In the genomic region with DNA sequence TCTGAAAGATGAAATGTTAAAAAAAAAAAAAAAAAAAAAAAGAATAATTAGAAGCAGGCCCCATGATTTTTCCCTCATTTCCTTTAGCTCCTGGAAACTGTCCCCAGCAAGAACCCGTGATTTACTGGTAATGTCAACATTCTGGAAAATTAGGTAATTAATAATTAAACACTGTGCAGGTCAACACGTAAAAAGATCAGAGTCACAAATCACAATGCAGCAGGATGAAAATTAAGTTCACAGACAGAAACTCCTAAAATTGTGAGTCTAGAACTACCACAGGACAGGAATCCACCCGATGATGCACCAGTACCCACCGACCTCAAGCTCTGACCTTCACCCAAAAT, we compare ENCODE assay signal across 8 mouse cellular contexts. TPM values are rescaled to one million over a fixed set of nuclear protein-coding genes. Genes with fewer than 3 reads are reported as not detected.
DNase-seq lines count a peak whose midpoint lies in the region; ATAC-seq lines count a peak whose summit lies in the region.

No protein-coding gene starts in this region.

- H3K27ac ChIP-seq in embryonic facial prominence, embryonic 11.5 days (replicated peaks; ENCODE audit: low read depth, low read length): no peak overlapping the region
- H3K27ac ChIP-seq in intestine, embryonic 15.5 days: no peak overlapping the region
- H3K27ac ChIP-seq in midbrain, embryonic 16.5 days (ENCODE audit: low read length): no peak overlapping the region

- no peaks in the 10 kb centered on the region for H3K36me3 ChIP-seq in embryonic facial prominence, embryonic 11.5 days (replicated peaks; ENCODE audit: control insufficient read depth, insufficient read depth, low read depth, low read length)
- H3K36me3 ChIP-seq in intestine, embryonic 15.5 days: no peaks in the 10 kb centered on the region
- no peaks in the 10 kb centered on the region for H3K36me3 ChIP-seq in midbrain, embryonic 16.5 days (ENCODE audit: control insufficient read depth, insufficient read depth, low read length)

- DNase-seq in kidney, adult 9 months: peak; percentile 53
- no peak for DNase-seq in kidney, adult 18-20 months
- no peak for DNase-seq in embryonic facial prominence, embryonic 11.5 days (ENCODE audit: low spot score)
- no peak for DNase-seq in frontal cortex, postnatal 10 days (ENCODE audit: low spot score in 2 of 2)
- no peak for DNase-seq in urinary bladder, postnatal 25 days (ENCODE audit: low spot score)
- DNase-seq in adrenal gland, adult 2 months: no peak

- peak overlapping the region; percentile 88 for H3K9ac ChIP-seq in embryonic facial prominence, embryonic 11.5 days (replicated peaks; ENCODE audit: low read length)
- peak overlapping the region; percentile 78 for H3K9ac ChIP-seq in intestine, embryonic 15.5 days
- H3K9ac ChIP-seq in midbrain, embryonic 16.5 days (ENCODE audit: low read depth, low read length): peak overlapping the region; percentile 90

- peak overlapping the region; percentile 63 for H3K4me2 ChIP-seq in embryonic facial prominence, embryonic 11.5 days (ENCODE audit: low read depth, low read length)
- H3K4me2 ChIP-seq in intestine, embryonic 15.5 days (replicated peaks): peak overlapping the region; percentile 79
- H3K4me2 ChIP-seq in midbrain, embryonic 16.5 days (ENCODE audit: low read length): peak overlapping the region; percentile 87

- 3% methylated on average over 4 of the region's 4 CpGs for WGBS in embryonic facial prominence, embryonic 11.5 days
- under 1% methylated on average over 4 of the region's 4 CpGs for WGBS in intestine, embryonic 15.5 days
- 3% methylated on average over 4 of the region's 4 CpGs for WGBS in midbrain, embryonic 16.5 days

- no peak for ATAC-seq in embryonic facial prominence, embryonic 11.5 days (replicated peaks; ENCODE audit: insufficient number of reproducible peaks, low FRiP score, low TSS enrichment, low read depth)
- no peak for ATAC-seq in intestine, embryonic 15.5 days
- no peak for ATAC-seq in midbrain, embryonic 16.5 days

- no peaks in the 10 kb centered on the region for H3K27me3 ChIP-seq in embryonic facial prominence, embryonic 11.5 days (ENCODE audit: control insufficient read depth, insufficient read depth, low read length)
- H3K27me3 ChIP-seq in intestine, embryonic 15.5 days (replicated peaks): no peaks in the 10 kb centered on the region
- H3K27me3 ChIP-seq in midbrain, embryonic 16.5 days (ENCODE audit: control insufficient read depth, insufficient read depth, low read depth, low read length): no peaks in the 10 kb centered on the region

- no peaks in the 10 kb centered on the region for H3K9me3 ChIP-seq in embryonic facial prominence, embryonic 11.5 days (replicated peaks; ENCODE audit: control insufficient read depth, low read length)
- no peaks in the 10 kb centered on the region for H3K9me3 ChIP-seq in intestine, embryonic 15.5 days
- no peaks in the 10 kb centered on the region for H3K9me3 ChIP-seq in midbrain, embryonic 16.5 days (replicated peaks; ENCODE audit: control insufficient read depth, low read length, poor library complexity, severe bottlenecking)

- peak overlapping the region; percentile 64 for H3K4me3 ChIP-seq in embryonic facial prominence, embryonic 11.5 days (ENCODE audit: low read depth, low read length)
- H3K4me3 ChIP-seq in intestine, embryonic 15.5 days (replicated peaks): peak overlapping the region; percentile 77
- peak overlapping the region; percentile 94 for H3K4me3 ChIP-seq in midbrain, embryonic 16.5 days (ENCODE audit: low read depth, low read length)

- H3K4me1 ChIP-seq in embryonic facial prominence, embryonic 11.5 days (ENCODE audit: control insufficient read depth, insufficient read depth, low read length): no peaks in the 10 kb centered on the region; the same call in 1 of the 2 replicates
- peaks cover 19% of the 10 kb centered on the region for H3K4me1 ChIP-seq in intestine, embryonic 15.5 days (replicated peaks)
- H3K4me1 ChIP-seq in midbrain, embryonic 16.5 days (ENCODE audit: control insufficient read depth, insufficient read depth, low read length): peaks cover 35% of the 10 kb centered on the region

RNA-seq across cellular contexts. Expression of gene Arhgef12, which starts 2.5 kb away (rescaled TPM):
- polyA plus RNA-seq in embryonic facial prominence, embryonic 11.5 days (2014; fragmentation: Nextera tagmentation; extraction: Ambion mirVana): 8.2 and 10.5 TPM in 2 replicates
- polyA plus RNA-seq in intestine, embryonic 15.5 days (2015; fragmentation: Nextera tagmentation; extraction: Ambion mirVana): 8.1 and 8.3 TPM in 2 replicates
- polyA plus RNA-seq in midbrain, embryonic 16.5 days (2015; fragmentation: Nextera tagmentation; extraction: Ambion mirVana): 22.1 and 23.6 TPM in 2 replicates
- total RNA-seq in adrenal gland, adult 2 months (2021): 100 to 1,000 TPM; 119 to 126 TPM
- 21.3 and 25.2 TPM in 2 replicates for polyA plus RNA-seq in adrenal gland, adult 2 months (2012; rRNA removed)

RNA-seq across cellular contexts. Expression of gene Tmem136, which starts 11.9 kb away (rescaled TPM):
- 13.6 and 13.9 TPM in 2 replicates for polyA plus RNA-seq in embryonic facial prominence, embryonic 11.5 days (2014; fragmentation: Nextera tagmentation; extraction: Ambion mirVana)
- 3.2 and 4.4 TPM in 2 replicates for polyA plus RNA-seq in intestine, embryonic 15.5 days (2015; fragmentation: Nextera tagmentation; extraction: Ambion mirVana)
- 11.2 TPM in 2 replicates for polyA plus RNA-seq in midbrain, embryonic 16.5 days (2015; fragmentation: Nextera tagmentation; extraction: Ambion mirVana)
- total RNA-seq in adrenal gland, adult 2 months (2021): 10 to 100 TPM in 1 of 2 experiments, 1 to 10 TPM in 1; 3.3 to 11.0 TPM
- polyA plus RNA-seq in adrenal gland, adult 2 months (2012; rRNA removed): 5.2 and 5.8 TPM in 2 replicates
